Mouse (Mus musculus) limb, embryonic 10.5 days (tissue): ENCODE data around the gene Ankrd45. TPM values are rescaled to one million over a fixed set of nuclear protein-coding genes. Genes with fewer than 3 reads are reported as not detected.

Source experiments
- DNase-seq: peaks from one replicate; pipeline ENCODE4 v3.0.0-alpha.2; 2017; ENCODE audit warnings: low spot score
- H3K27ac ChIP-seq: fragments of 300-500 bp; sonication (generic); 2 replicates; pipeline ENCODE4 v1.5.1; 2016; ENCODE audit warnings: mild to moderate bottlenecking
- H3K27me3 ChIP-seq: fragments of 300-500 bp; sonication (generic); 2 replicates; pipeline ENCODE4 v1.6.1; 2016; ENCODE audit warnings: low read depth, mild to moderate bottlenecking; ENCODE audit not compliant: poor library complexity, severe bottlenecking
- H3K36me3 ChIP-seq: fragments of 300-500 bp; sonication (generic); 2 replicates; pipeline ENCODE4 v1.6.1; 2016; ENCODE audit warnings: mild to moderate bottlenecking, moderate library complexity
- H3K4me1 ChIP-seq: fragments of 300-500 bp; sonication (generic); 2 replicates; pipeline ENCODE4 v1.6.1; 2016
- H3K4me3 ChIP-seq: fragments of 300-500 bp; sonication (generic); 2 replicates; pipeline ENCODE4 v1.5.1; 2016; ENCODE audit warnings: mild to moderate bottlenecking, moderate library complexity
- H3K9me3 ChIP-seq: fragments of 300-500 bp; sonication (generic); replicated peaks from 2 replicates; pipeline ENCODE4 v1.6.1; 2016; ENCODE audit warnings: mild to moderate bottlenecking
- WGBS: fragments of 180-500 bp; shearing (Covaris S2); methylation state at CpG from one replicate; pipeline ENCODE4 v1.1.7; 2016; 5-methylcytosine and 5-hydroxymethylcytosine counted together
- polyA plus RNA-seq: library from polyadenylated mRNA; unstranded; fragments of >200 nt; fragmentation: Nextera tagmentation; extraction: Ambion mirVana; gene quantifications from 2 replicates; pipeline ENCODE4 v1.2.1, GENCODE M21; 2016

Ankrd45 gene
- polyA plus RNA-seq, 1 experiment from 2014 or later, result 4.4 TPM

- H3K36me3 ChIP-seq, result no peaks in the 10 kb centered on the region
- WGBS, result 77% methylated on average over 5 of the region's 5 CpGs
- no peak for DNase-seq
- H3K4me3 ChIP-seq, result no peak overlapping the region
- H3K9me3 ChIP-seq, result no peaks in the 10 kb centered on the region
- no peak overlapping the region for H3K27ac ChIP-seq
- H3K27me3 ChIP-seq, result no peaks in the 10 kb centered on the region
- peaks cover 4% of the 10 kb centered on the region for H3K4me1 ChIP-seq
These were observed 57.4 kb downstream of the Ankrd45 start for GRCm38 (mm10) chr1:161199856-161200255.

DNA sequence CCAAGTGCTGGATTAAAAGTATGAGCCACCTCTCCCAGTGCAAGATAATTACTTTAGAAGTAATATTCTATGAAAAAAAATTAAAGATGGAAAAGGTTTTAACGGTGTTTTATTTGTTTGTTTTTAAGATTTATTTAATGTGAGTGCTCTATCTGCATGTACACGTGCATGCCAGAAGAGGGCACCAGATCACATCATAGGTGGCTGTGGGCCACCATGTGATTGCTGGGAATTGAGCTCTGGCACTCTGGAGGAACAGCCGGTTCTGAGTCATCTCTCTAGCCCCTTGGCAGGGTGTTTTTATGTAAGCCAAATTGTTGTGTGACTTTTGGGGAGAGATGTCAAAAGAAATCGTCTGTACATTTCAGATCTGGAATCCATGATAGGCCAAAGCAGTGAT lies 72.0 kb downstream of the Ankrd45 start:
- Histone ChIP-seq H3K4me3 (no peak overlapping the region), H3K9me3 (no peaks in the 10 kb centered on the region), H3K4me1 (no peaks in the 10 kb centered on the region), H3K27ac (no peak overlapping the region), H3K36me3 (no peaks in the 10 kb centered on the region), H3K27me3 (no peaks in the 10 kb centered on the region)
- WGBS, result 30% methylated on average over 4 of the region's 4 CpGs
- no peak for DNase-seq

- H3K27me3 ChIP-seq, result no peaks in the 10 kb centered on the region
- no peak for DNase-seq
- 64% methylated on average over 3 of the region's 3 CpGs for WGBS
- H3K9me3 ChIP-seq, result no peaks in the 10 kb centered on the region
- no peak overlapping the region for H3K27ac ChIP-seq
- H3K4me3 ChIP-seq, result no peak overlapping the region
- no peaks in the 10 kb centered on the region for H3K36me3 ChIP-seq
- no peaks in the 10 kb centered on the region for H3K4me1 ChIP-seq
These were observed 77.3 kb downstream of the Ankrd45 start for GRCm38 (mm10) chr1:161219816-161220215.

Other genes with a start within 250 kb of the Ankrd45 start
- gene Rc3h1, start 236.3 kb upstream of the Ankrd45 start, polyA plus RNA-seq, result 8.3 and 9.0 TPM in 2 replicates
- 1.8 and 2.0 TPM in 2 replicates for gene Serpinc1, start 164.1 kb upstream of the Ankrd45 start, polyA plus RNA-seq
- 6.2 and 8.6 TPM in 2 replicates for gene Zbtb37, start 107.8 kb upstream of the Ankrd45 start, polyA plus RNA-seq
- gene Dars2, start 72.0 kb upstream of the Ankrd45 start, polyA plus RNA-seq, result 66.7 and 74.6 TPM in 2 replicates
- gene Cenpl, start 72.0 kb upstream of the Ankrd45 start, polyA plus RNA-seq, result 40.1 and 44.6 TPM in 2 replicates
- 14.4 and 16.3 TPM in 2 replicates for gene Klhl20, start 11.2 kb upstream of the Ankrd45 start, polyA plus RNA-seq
- 0.16 TPM in 1 of 2 replicates, not detected in the other for gene Tex50, start 16.6 kb downstream of the Ankrd45 start, polyA plus RNA-seq
- 799 and 1,001 TPM in 2 replicates for gene Prdx6, start 108.5 kb downstream of the Ankrd45 start, polyA plus RNA-seq